Mouse (Mus musculus) R1 (cell line): ENCODE data around the gene Stambpl1.
"Not testable (repeated sequence)": the region's sequence is repeated elsewhere in the genome, so short reads cannot be mapped to it uniquely, and the experiment has no call there.

Experiments used
- DNase-seq: peaks from one replicate; pipeline ENCODE4 v3.0.0-alpha.2; 2018; ENCODE audit warnings: low read depth, low spot score

Gene Stambpl1

GRCm38 (mm10) chr19:34198066-34198465, 6.0 kb downstream of the Stambpl1 start:
- DNase-seq: peak; percentile 23

GRCm38 (mm10) chr19:34198901-34199300, 6.9 kb downstream of the Stambpl1 start:
- DNase-seq: no peak

GRCm38 (mm10) chr19:34199488-34199887, 7.5 kb downstream of the Stambpl1 start:
- no peak for DNase-seq

- DNase-seq: no peak
These were observed 10.6 kb downstream of the Stambpl1 start for GRCm38 (mm10) chr19:34202668-34203067.

GRCm38 (mm10) chr19:34206128-34206527, 14.1 kb downstream of the Stambpl1 start:
- DNase-seq: not testable (repeated sequence)

- no peak for DNase-seq
These were observed 14.9 kb downstream of the Stambpl1 start for GRCm38 (mm10) chr19:34206760-34207440.

- no peak for DNase-seq
These were observed 17.0 kb downstream of the Stambpl1 start for GRCm38 (mm10) chr19:34209031-34209430.

GRCm38 (mm10) chr19:34209930-34210581, 18.0 kb downstream of the Stambpl1 start:
- no peak for DNase-seq

GRCm38 (mm10) chr19:34210841-34211240, 18.8 kb downstream of the Stambpl1 start:
- no peak for DNase-seq

GRCm38 (mm10) chr19:34212489-34213250, 20.6 kb downstream of the Stambpl1 start:
- no peak for DNase-seq

GRCm38 (mm10) chr19:34213251-34213645, 21.2 kb downstream of the Stambpl1 start:
- no peak for DNase-seq

- DNase-seq: peak; percentile 32
These were observed 22.1 kb downstream of the Stambpl1 start for GRCm38 (mm10) chr19:34214136-34214535.

GRCm38 (mm10) chr19:34216956-34217355, 24.9 kb downstream of the Stambpl1 start:
- DNase-seq: no peak

GRCm38 (mm10) chr19:34217761-34218160, 25.7 kb downstream of the Stambpl1 start:
- DNase-seq: no peak

GRCm38 (mm10) chr19:34219260-34219968, 27.4 kb downstream of the Stambpl1 start:
- no peak for DNase-seq

- no peak for DNase-seq
These were observed 28.8 kb downstream of the Stambpl1 start for GRCm38 (mm10) chr19:34220732-34221380.

GRCm38 (mm10) chr19:34222805-34223204, 30.8 kb downstream of the Stambpl1 start:
- no peak for DNase-seq

- no peak for DNase-seq
These were observed 39.6 kb downstream of the Stambpl1 start for GRCm38 (mm10) chr19:34231596-34231995.

- peak; percentile 63 for DNase-seq
These were observed 40.3 kb downstream of the Stambpl1 start for GRCm38 (mm10) chr19:34232326-34232725.

GRCm38 (mm10) chr19:34233944-34234343, 41.9 kb downstream of the Stambpl1 start:
- no peak for DNase-seq

GRCm38 (mm10) chr19:34236049-34236448, 44.0 kb downstream of the Stambpl1 start:
- no peak for DNase-seq
